Mouse (Mus musculus): ENCODE results near the gene Mrpl21. TPM values are rescaled to one million over a fixed set of nuclear protein-coding genes. Genes with fewer than 3 reads are reported as not detected.

Mrpl21 gene
- total and polyA plus RNA-seq, 3 experiments = 86.0 to 129 (median 116) TPM

Other genes with a start within 250 kb of the Mrpl21 start
- gene Ighmbp2, start 116 bp downstream of the Mrpl21 start, total RNA-seq (2012; rRNA removed) = 11.0 and 11.2 TPM in 2 replicates
- 7.1 and 7.6 TPM in 2 replicates for gene Ighmbp2, start 116 bp downstream of the Mrpl21 start, total RNA-seq (2014; rRNA removed)
- 10.1 and 10.3 TPM in 2 replicates for gene Ighmbp2, start 116 bp downstream of the Mrpl21 start, polyA plus RNA-seq (2012; ENCODE audit: insufficient read length, low read depth)
- 4.5 and 4.6 TPM in 2 replicates for gene Cpt1a, start 39.4 kb downstream of the Mrpl21 start, total RNA-seq (2012; rRNA removed)
- gene Cpt1a, start 39.4 kb downstream of the Mrpl21 start, total RNA-seq (2014; rRNA removed) = 0.77 and 0.81 TPM in 2 replicates
- gene Cpt1a, start 39.4 kb downstream of the Mrpl21 start, polyA plus RNA-seq (2012; ENCODE audit: insufficient read length, low read depth) = 2.3 and 2.6 TPM in 2 replicates
- gene Tesmin, start 106.0 kb downstream of the Mrpl21 start, total RNA-seq (2012; rRNA removed) = 0.08 TPM in 1 of 2 replicates, not detected in the other
- 0.19 and 0.32 TPM in 2 replicates for gene Tesmin, start 106.0 kb downstream of the Mrpl21 start, total RNA-seq (2014; rRNA removed)
- gene Tesmin, start 106.0 kb downstream of the Mrpl21 start, polyA plus RNA-seq (2012; ENCODE audit: insufficient read length, low read depth) = 0.17 and 0.26 TPM in 2 replicates
- not detected in 2 replicates for gene Gal, start 131.6 kb downstream of the Mrpl21 start, total RNA-seq (2012; rRNA removed)
- gene Gal, start 131.6 kb downstream of the Mrpl21 start, total RNA-seq (2014; rRNA removed) = not detected in 2 replicates
- not detected in 2 replicates for gene Gal, start 131.6 kb downstream of the Mrpl21 start, polyA plus RNA-seq (2012; ENCODE audit: insufficient read length, low read depth)